Mouse (Mus musculus): ENCODE data around the gene Cox10. TPM values are rescaled to one million over a fixed set of nuclear protein-coding genes. Genes with fewer than 3 reads are reported as not detected.

The Cox10 gene
- total and polyA plus RNA-seq, 3 experiments = 23.4 to 60.3 (median 35.2) TPM

- peaks cover 0 to 12% of the 10 kb centered on the region in 2 experiments; a peak in 1 of 4 replicates for H3K4me1 ChIP-seq (ENCODE audit: control insufficient read depth in 1 of 2, insufficient read depth in 2 of 2)
These were observed 76.6 kb downstream of the Cox10 start for GRCm38 (mm10) chr11:64002629-64003028.

GRCm38 (mm10) chr11:64001111-64001510 lies 78.2 kb downstream of the Cox10 start:
- Histone ChIP-seq H3K27ac (ENCODE audit: insufficient read depth, low read depth) (no peak overlapping the region), H3K36me3 (replicated peaks in 1 of 2; ENCODE audit: control insufficient read depth in 1 of 2, insufficient read depth in 1 of 2, low read length in 1 of 2) (peaks cover 2 to 49% of the 10 kb centered on the region in 2 experiments), H3K79me2 (replicated peaks; ENCODE audit: control insufficient read depth, extremely low read depth, insufficient read depth, poor library complexity, severe bottlenecking) (no peaks in the 10 kb centered on the region), H3K9me3 (replicated peaks; ENCODE audit: low read length) (no peaks in the 10 kb centered on the region), H3K9ac (ENCODE audit: insufficient read depth, low read depth) (no peak overlapping the region), H3K4me2 (ENCODE audit: insufficient read depth, low read depth, poor library complexity, severe bottlenecking) (no peak overlapping the region), H3K4me1 (ENCODE audit: control insufficient read depth in 1 of 2, insufficient read depth in 2 of 2) (peaks cover 0 to 12% of the 10 kb centered on the region in 2 experiments; a peak in 1 of 4 replicates), H3K27me3 (replicated peaks) (no peaks in the 10 kb centered on the region), H3K4me3 (replicated peaks in 1 of 3; ENCODE audit: low read depth in 2 of 3, low read length in 2 of 3, poor library complexity in 1 of 3) (no peak overlapping the region)
- in situ Hi-C loops (cut with MboI; ENCODE audit: low pct_ligation_motif_present, low pct_unique_long_range_greater_than_20kb, low sequenced_read_pairs) (no loop called here), dilution Hi-C loops (cut with MboI; ENCODE audit: extremely low pct_ligation_motif_present, extremely low pct_unique_long_range_greater_than_20kb, low sequenced_read_pairs) (no loop called here)
- no peak for DNase-seq (ENCODE audit: extremely low read depth)
- TF ChIP-seq TCF12 (IDR thresholded peaks at IDR 0.05; ENCODE audit: low read depth, low read length) = no peak
- no peak for TF ChIP-seq RCOR1 (conservative IDR thresholded peaks at IDR 0.05; ENCODE audit: low read depth, low read length)
- no peak for TF ChIP-seq MXI1 (IDR thresholded peaks at IDR 0.05; ENCODE audit: low read depth, low read length)

More at GRCm38 (mm10) chr11:64002629-64003028, 76.6 kb downstream of the Cox10 start:
- no peak for DNase-seq (ENCODE audit: extremely low read depth)
- no peak overlapping the region for H3K4me3 ChIP-seq (replicated peaks in 1 of 3; ENCODE audit: low read depth in 2 of 3, low read length in 2 of 3, poor library complexity in 1 of 3)
- no peak overlapping the region for H3K9ac ChIP-seq (ENCODE audit: insufficient read depth, low read depth)
- TF ChIP-seq ZKSCAN1 (IDR thresholded peaks at IDR 0.05; ENCODE audit: borderline replicate concordance, low read depth, low read length) (no peak), ZC3H11A (IDR thresholded peaks at IDR 0.05; ENCODE audit: low read depth, low read length) (no peak), RCOR1 (conservative IDR thresholded peaks at IDR 0.05; ENCODE audit: low read depth, low read length) (no peak), POLR2AphosphoS2 (IDR thresholded peaks at IDR 0.05; ENCODE audit: low read depth, low read length) (no peak), NELFE (IDR thresholded peaks at IDR 0.05; ENCODE audit: low read depth, low read length) (no peak), HCFC1 (IDR thresholded peaks at IDR 0.05; ENCODE audit: low read depth, low read length) (no peak), PAX5 (IDR thresholded peaks at IDR 0.05; ENCODE audit: low read length) (no peak), NRF1 (IDR thresholded peaks at IDR 0.05; ENCODE audit: low read depth, low read length) (no peak), BHLHE40 (IDR thresholded peaks at IDR 0.05; ENCODE audit: low read depth, low read length) (no peak), RAD21 (IDR thresholded peaks at IDR 0.05; ENCODE audit: low read depth, low read length) (no peak), TCF12 (IDR thresholded peaks at IDR 0.05; ENCODE audit: low read depth, low read length) (no peak), UBTF (IDR thresholded peaks at IDR 0.05; ENCODE audit: low read depth, low read length) (no peak), ELF1 (IDR thresholded peaks at IDR 0.05; ENCODE audit: low read depth, low read length) (no peak), ETS1 (conservative IDR thresholded peaks at IDR 0.05; ENCODE audit: low read depth, low read length) (no peak), MEF2A (IDR thresholded peaks at IDR 0.05; ENCODE audit: borderline replicate concordance, low read depth, low read length) (no peak), ZMIZ1 (IDR thresholded peaks at IDR 0.05; ENCODE audit: low read depth, low read length) (no peak), CHD1 (IDR thresholded peaks at IDR 0.05; ENCODE audit: low read depth, low read length) (no peak), E2F4 (IDR thresholded peaks at IDR 0.05; ENCODE audit: insufficient replicate concordance, low read depth, low read length) (no peak), MYC (IDR thresholded peaks at IDR 0.05; ENCODE audit: low read depth, low read length) (no peak)
- H3K36me3 ChIP-seq (replicated peaks in 1 of 2; ENCODE audit: control insufficient read depth in 1 of 2, insufficient read depth in 1 of 2, low read length in 1 of 2) = peaks cover 2 to 37% of the 10 kb centered on the region in 2 experiments
- H3K27me3 ChIP-seq (replicated peaks) = no peaks in the 10 kb centered on the region
- no peak overlapping the region for H3K4me2 ChIP-seq (ENCODE audit: insufficient read depth, low read depth, poor library complexity, severe bottlenecking)
- H3K79me2 ChIP-seq (replicated peaks; ENCODE audit: control insufficient read depth, extremely low read depth, insufficient read depth, poor library complexity, severe bottlenecking) = no peaks in the 10 kb centered on the region
- dilution Hi-C loops (cut with MboI; ENCODE audit: extremely low pct_ligation_motif_present, extremely low pct_unique_long_range_greater_than_20kb, low sequenced_read_pairs) (no loop called here), in situ Hi-C loops (cut with MboI; ENCODE audit: low pct_ligation_motif_present, low pct_unique_long_range_greater_than_20kb, low sequenced_read_pairs) (no loop called here)
- no peaks in the 10 kb centered on the region for H3K9me3 ChIP-seq (replicated peaks; ENCODE audit: low read length)
- H3K27ac ChIP-seq (ENCODE audit: insufficient read depth, low read depth) = no peak overlapping the region

Data from CH12.LX (cell line).